Mouse (Mus musculus) intestine, postnatal 0 days (tissue): ENCODE results near the gene Thrap3. TPM values are rescaled to one million over a fixed set of nuclear protein-coding genes. Genes with fewer than 3 reads are reported as not detected.

Experiments
- ATAC-seq: fragments of 200-750 bp; cut with Nextera tagmentation; 2 replicates; pipeline ENCODE4 v1.8.0; 2017; ENCODE audit warnings: mild to moderate bottlenecking, moderate TSS enrichment, moderate library complexity
- H3K27ac ChIP-seq: fragments of 300-500 bp; sonication (generic); 2 replicates; pipeline ENCODE4 v1.5.1; 2014; ENCODE audit warnings: mild to moderate bottlenecking, low read depth, low read length, moderate library complexity
- H3K27me3 ChIP-seq: fragments of 300-500 bp; sonication (generic); replicated peaks from 2 replicates; pipeline ENCODE4 v1.6.1; 2014; ENCODE audit warnings: low read length, mixed read lengths; ENCODE audit not compliant: control insufficient read depth, insufficient read depth
- H3K36me3 ChIP-seq: fragments of 300-500 bp; sonication (generic); 2 replicates; pipeline ENCODE4 v1.6.1; 2014; ENCODE audit warnings: mild to moderate bottlenecking, moderate library complexity; ENCODE audit not compliant: control insufficient read depth, insufficient read depth
- H3K4me1 ChIP-seq: fragments of 300-500 bp; sonication (generic); replicated peaks from 2 replicates; pipeline ENCODE4 v1.6.1; 2014; ENCODE audit warnings: antibody characterized with exemption, low read length, mixed read lengths; ENCODE audit not compliant: control insufficient read depth, insufficient read depth
- H3K4me2 ChIP-seq: fragments of 300-500 bp; sonication (generic); replicated peaks from 2 replicates; pipeline ENCODE4 v1.6.1; 2014; ENCODE audit warnings: low read depth, mild to moderate bottlenecking, moderate library complexity
- H3K4me3 ChIP-seq: fragments of 300-500 bp; sonication (generic); 2 replicates; pipeline ENCODE4 v1.5.1; 2014; ENCODE audit warnings: low read depth, low read length
- H3K9ac ChIP-seq: fragments of 300-500 bp; sonication (generic); 2 replicates; pipeline ENCODE4 v1.6.1; 2014; ENCODE audit warnings: mild to moderate bottlenecking, low read depth, low read length
- H3K9me3 ChIP-seq: fragments of 300-500 bp; sonication (generic); 2 replicates; pipeline ENCODE4 v1.6.1; 2016; ENCODE audit warnings: mixed run types; ENCODE audit not compliant: control insufficient read depth
- CTCF ChIP-seq: sonication (generic); IDR thresholded peaks from 2 replicates; pipeline ENCODE4 v1.5.1; 2016; ENCODE audit warnings: low read depth, mild to moderate bottlenecking, control low read depth, antibody characterized with exemption, moderate library complexity
- WGBS: fragments of 180-500 bp; shearing (Covaris S2); extraction: QIAGEN DNeasy Blood & Tissue Kit; methylation state at CpG from one replicate; pipeline ENCODE4 v1.1.7; 2014; 5-methylcytosine and 5-hydroxymethylcytosine counted together
- polyA plus RNA-seq: library from polyadenylated mRNA; unstranded; fragments of >200 nt; fragmentation: Nextera tagmentation; extraction: Ambion mirVana; gene quantifications from 2 replicates; pipeline ENCODE4 v1.2.1, GENCODE M21; 2015

Thrap3 gene
- polyA plus RNA-seq, 1 experiment from 2014 or later = 56.7 TPM

DNA sequence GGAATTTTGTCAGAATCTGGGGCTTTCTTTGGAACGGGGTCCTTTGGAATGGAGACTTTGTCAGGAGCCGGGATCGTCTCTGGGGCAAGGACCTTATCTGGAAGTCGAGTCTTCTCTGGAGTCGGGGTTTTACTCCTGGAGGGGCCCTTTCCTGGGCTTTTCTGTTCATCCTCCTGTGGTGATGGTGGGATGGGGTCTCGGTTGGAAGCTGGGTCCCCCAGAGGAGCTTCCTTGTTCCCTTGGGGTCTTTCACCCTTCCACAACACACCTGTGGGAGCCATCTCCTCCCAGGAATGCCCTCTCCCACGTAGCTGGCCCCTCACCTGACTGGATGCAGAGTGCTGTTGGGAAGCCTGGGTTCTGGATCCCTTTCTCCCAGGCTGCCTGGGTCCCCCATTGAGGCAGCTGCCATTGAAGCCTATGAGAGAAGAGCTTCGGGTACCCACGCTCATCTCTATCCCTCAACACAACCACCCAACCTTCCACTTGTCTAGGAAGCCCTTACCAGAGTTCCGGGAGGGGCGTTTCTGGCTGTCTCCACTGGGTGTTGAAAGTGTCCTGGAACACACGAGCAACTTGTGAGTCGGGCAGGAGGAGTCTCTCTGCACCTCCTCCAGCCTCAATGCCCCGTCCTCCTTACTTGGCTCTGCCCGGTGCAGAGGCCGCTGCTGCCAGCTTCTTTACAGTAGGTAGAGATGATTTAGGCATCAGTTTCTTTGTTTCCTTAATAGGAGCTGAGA lies 50.7 kb downstream of the Thrap3 start:
- Histone ChIP-seq H3K4me3 (no peak overlapping the region), H3K27ac (no peak overlapping the region), H3K4me2 (no peak overlapping the region), H3K36me3 (peaks cover 16% of the 10 kb centered on the region; the same call in 1 of the 2 replicates), H3K27me3 (no peaks in the 10 kb centered on the region), H3K9me3 (no peaks in the 10 kb centered on the region), H3K9ac (no peak overlapping the region), H3K4me1 (peaks cover 4% of the 10 kb centered on the region; the same call in 1 of the 2 replicates)
- no peak for ATAC-seq
- WGBS = 84% methylated on average over 16 of the region's 16 CpGs
- no peak for TF ChIP-seq CTCF

DNA sequence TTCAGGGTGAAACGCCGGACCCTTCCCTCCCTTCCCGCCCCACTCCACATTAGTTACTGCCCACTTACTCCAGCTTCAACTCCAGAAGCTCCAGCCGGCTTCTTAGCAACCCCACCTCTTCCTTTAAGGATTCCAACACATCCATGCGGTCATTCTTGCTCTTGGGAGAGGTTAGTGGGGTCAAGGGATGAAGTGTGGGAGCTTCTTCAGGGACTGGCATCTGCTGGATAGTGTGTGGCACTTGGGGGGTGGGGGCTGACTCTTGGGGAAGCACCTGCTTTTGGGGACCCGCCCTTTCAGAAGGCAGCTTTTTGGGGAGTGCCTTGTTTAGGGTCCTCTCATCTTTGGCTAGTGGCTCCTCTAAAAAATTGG lies 51.6 kb downstream of the Thrap3 start:
- no peaks in the 10 kb centered on the region for H3K27me3 ChIP-seq
- peaks cover 1% of the 10 kb centered on the region; the same call in 1 of the 2 replicates for H3K4me1 ChIP-seq
- no peak for TF ChIP-seq CTCF
- ATAC-seq = no peak
- H3K4me2 ChIP-seq = peak overlapping the region; percentile 88; the same call in 1 of the 2 replicates
- no peak overlapping the region for H3K4me3 ChIP-seq
- 50% methylated on average over 6 of the region's 6 CpGs for WGBS
- H3K9ac ChIP-seq = no peak overlapping the region
- peaks cover 16% of the 10 kb centered on the region; the same call in 1 of the 2 replicates for H3K36me3 ChIP-seq
- no peaks in the 10 kb centered on the region for H3K9me3 ChIP-seq
- no peak overlapping the region for H3K27ac ChIP-seq

DNA sequence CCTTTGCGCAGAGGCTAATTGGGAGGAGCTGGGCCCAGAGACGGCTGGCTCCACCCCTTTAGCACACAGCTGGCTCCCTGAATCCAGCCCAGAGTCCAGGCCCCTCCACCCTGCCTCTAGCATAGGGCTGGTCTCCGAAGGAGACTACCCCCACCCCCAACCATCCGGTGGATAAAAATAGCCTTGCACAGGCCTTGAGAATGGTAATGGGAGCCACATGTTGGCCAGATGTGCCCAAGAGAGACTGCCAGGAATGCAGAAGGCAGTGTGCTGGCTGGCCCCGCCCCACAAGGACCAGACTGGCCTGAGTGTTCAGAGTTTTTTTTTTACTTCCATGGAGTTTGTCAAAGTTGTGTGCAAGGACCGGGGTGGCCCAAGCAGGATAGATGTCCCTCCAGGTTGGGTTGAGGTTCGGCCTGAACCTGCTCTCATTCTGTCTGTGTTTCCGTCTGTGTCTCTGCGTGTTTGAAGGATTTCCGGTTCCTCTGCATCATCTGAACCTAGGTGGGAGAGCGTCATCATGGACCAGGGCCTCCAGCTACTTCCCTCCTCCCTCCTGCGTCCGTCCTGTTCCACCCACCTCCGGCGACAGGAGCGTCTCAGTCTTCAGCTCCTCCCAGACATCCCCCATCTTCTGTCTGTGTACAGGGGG lies 52.1 kb downstream of the Thrap3 start:
- no peak for TF ChIP-seq CTCF
- no peaks in the 10 kb centered on the region for H3K9me3 ChIP-seq
- no peak overlapping the region for H3K9ac ChIP-seq
- no peaks in the 10 kb centered on the region for H3K27me3 ChIP-seq
- peaks cover 16% of the 10 kb centered on the region; the same call in 1 of the 2 replicates for H3K36me3 ChIP-seq
- no peaks in the 10 kb centered on the region; the same call in 1 of the 2 replicates for H3K4me1 ChIP-seq
- H3K4me2 ChIP-seq = peak overlapping the region; percentile 88
- 43% methylated on average over 16 of the region's 16 CpGs for WGBS
- H3K27ac ChIP-seq = peak overlapping the region; percentile 16; the same call in 1 of the 2 replicates
- peak; percentile 7; the same call in 1 of the 2 replicates for ATAC-seq
- 0 out of 2 replicates have a peak overlapping the region, but pooled peaks have one; percentile 62 for H3K4me3 ChIP-seq

DNA sequence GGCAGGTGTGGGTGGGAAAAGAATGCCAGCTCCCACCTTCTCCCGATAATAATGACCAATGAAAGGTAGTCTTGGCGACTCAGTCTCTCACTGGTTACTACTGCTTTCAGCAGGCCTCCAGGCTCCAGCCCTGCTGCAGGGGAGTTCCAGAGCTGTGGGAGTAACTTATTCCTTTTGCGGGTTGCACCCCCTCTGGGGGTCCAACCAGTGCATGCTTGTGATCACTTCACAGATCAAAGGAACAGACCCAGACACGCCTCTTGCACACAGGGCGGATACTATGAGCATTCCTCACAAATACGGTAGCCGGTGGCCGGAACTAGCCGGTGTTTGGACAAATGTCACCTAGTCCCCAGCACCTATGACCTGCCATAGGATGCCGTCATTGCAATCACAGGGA lies 52.8 kb downstream of the Thrap3 start:
- WGBS = 56% methylated on average over 10 of the region's 10 CpGs
- H3K4me1 ChIP-seq = no peaks in the 10 kb centered on the region; the same call in 1 of the 2 replicates
- no peak for TF ChIP-seq CTCF
- H3K9ac ChIP-seq = no peak overlapping the region
- H3K4me3 ChIP-seq = peak overlapping the region; percentile 62
- no peak for ATAC-seq
- peak overlapping the region; percentile 88 for H3K4me2 ChIP-seq
- no peaks in the 10 kb centered on the region for H3K9me3 ChIP-seq
- H3K27me3 ChIP-seq = no peaks in the 10 kb centered on the region
- peaks cover 16% of the 10 kb centered on the region; the same call in 1 of the 2 replicates for H3K36me3 ChIP-seq
- H3K27ac ChIP-seq = no peak overlapping the region

DNA sequence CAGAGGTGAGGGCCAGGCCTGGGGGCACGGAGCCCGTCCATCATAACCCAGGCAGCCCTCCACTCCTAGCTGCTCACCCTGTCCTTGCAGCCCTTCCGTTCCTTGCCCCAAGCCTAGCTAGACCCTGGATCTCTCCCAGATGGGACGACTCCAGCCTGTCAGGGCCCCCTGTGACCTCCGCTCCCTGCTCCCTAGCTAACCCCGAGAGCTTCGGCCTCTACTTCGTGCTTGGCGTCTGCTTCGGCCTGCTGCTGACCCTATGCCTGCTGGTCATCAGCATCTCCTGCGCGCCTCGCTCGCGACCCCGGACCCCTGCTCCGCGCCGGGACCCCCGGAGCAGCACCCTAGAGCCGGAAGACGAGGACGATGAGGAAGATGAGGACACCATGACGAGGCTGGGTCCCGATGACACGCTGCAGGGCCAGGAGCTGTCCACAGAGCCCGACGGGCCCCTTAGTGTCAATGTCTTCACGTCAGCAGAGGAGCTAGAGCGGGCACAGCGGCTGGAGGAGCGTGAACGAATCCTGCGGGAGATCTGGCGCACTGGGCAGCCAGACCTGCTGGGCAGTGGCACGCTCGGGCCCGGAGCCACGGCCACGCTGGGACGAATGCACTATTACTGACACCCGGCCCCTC lies 53.4 kb downstream of the Thrap3 start:
- ATAC-seq = 0 out of 2 replicates have a peak, but pooled peaks have one; percentile 4
- Histone ChIP-seq H3K4me3 (peak overlapping the region; percentile 62), H3K27me3 (no peaks in the 10 kb centered on the region), H3K4me1 (no peaks in the 10 kb centered on the region; the same call in 1 of the 2 replicates), H3K36me3 (peaks cover 16% of the 10 kb centered on the region; the same call in 1 of the 2 replicates), H3K9ac (peak overlapping the region; percentile 71), H3K9me3 (no peaks in the 10 kb centered on the region), H3K27ac (peak overlapping the region; percentile 84), H3K4me2 (peak overlapping the region; percentile 88)
- no peak for TF ChIP-seq CTCF
- WGBS = 43% methylated on average over 42 of the region's 42 CpGs
